Mouse (Mus musculus): ENCODE data around the gene Rpl36a. TPM values are rescaled to one million over a fixed set of nuclear protein-coding genes. Genes with fewer than 3 reads are reported as not detected.

Rpl36a gene
- total RNA-seq, 2 experiments from 2014 or later, result 125 to 133 TPM

DNA sequence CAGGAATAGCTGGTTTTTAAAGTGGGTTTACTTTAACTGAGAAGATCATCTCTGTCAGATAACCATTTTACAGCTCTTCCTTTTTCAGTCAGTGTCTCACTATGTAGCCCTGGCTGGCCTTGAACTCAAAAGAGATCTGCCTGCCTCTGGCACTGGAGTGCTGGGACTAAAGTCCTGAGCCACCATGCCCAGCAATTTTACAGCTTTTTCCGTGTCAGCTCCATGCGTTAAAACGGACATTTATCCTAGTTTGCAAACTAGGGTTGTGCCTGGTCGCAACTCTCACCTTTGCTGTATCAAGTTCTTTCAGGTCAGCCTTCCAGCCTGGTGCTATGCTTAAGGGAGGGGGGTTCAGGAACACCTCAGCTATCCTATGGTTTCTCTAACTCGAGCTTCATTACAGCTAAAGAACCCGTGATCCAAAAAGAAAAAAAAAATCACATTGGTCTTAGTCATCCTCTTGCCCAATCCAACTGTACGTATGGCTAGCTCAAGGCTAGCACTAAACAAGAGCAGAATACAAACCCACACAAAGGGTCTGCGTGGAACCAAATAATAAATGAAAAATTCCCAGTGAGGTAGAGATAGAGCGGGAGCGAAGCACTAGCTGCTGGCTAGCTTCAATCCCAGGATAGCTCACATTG, 14.6 kb downstream of the Rpl36a start:
- no peak for DNase-seq (ENCODE audit: low spot score)

GRCm38 (mm10) chrX:134600659-134601379, 15.4 kb downstream of the Rpl36a start, which contains the start of the genes Gla and Hnrnph2:
Gla (minus strand) TSS chrX:134601125.
Hnrnph2 (plus strand) TSS chrX:134601179.
- DNase-seq (ENCODE audit: low spot score), result peak; percentile 94

GRCm38 (mm10) chrX:134601380-134602120, 16.1 kb downstream of the Rpl36a start:
- DNase-seq (ENCODE audit: low spot score), result no peak

DNA sequence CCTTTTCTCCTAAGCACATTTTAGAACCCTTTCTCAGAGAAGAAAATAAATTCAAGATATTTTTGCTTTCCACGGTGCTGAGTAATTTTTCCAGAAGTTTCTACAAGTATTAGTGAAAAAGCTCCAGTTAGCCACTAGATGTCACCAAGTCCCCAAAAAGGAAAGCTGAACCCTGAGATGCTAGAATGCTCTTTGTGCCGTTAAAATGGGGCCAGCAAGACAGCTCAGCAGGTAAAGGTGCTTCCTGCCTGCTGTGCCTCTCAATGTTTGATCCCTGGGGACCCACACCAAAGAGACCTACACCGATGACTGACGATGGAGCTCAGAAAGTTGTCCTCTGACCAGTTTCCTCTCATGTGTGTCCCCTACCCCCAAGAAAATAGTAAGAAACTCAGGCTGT, 24.0 kb downstream of the Rpl36a start:
- no peak for DNase-seq (ENCODE audit: low spot score)

DNA sequence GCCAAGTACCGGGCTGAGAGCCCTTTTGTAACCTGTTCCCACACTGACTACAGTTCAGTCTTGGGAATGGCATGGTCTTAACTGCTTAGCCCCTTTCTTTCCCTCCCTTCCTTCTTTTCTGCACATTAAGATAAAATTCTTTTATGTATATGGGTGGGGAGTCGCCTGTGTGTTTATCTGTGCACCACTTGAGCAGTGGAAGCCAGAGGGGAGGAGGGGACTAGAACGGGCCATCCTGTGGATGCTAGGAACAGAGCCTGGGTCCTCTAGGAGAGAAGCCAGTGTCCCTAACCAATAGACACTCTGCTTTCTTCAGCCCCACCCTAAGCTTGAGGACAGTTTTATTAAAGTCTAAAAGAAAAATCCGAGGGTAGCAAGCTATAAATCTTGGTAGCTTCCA, 25.5 kb downstream of the Rpl36a start:
- DNase-seq (ENCODE audit: low spot score), result no peak

DNA sequence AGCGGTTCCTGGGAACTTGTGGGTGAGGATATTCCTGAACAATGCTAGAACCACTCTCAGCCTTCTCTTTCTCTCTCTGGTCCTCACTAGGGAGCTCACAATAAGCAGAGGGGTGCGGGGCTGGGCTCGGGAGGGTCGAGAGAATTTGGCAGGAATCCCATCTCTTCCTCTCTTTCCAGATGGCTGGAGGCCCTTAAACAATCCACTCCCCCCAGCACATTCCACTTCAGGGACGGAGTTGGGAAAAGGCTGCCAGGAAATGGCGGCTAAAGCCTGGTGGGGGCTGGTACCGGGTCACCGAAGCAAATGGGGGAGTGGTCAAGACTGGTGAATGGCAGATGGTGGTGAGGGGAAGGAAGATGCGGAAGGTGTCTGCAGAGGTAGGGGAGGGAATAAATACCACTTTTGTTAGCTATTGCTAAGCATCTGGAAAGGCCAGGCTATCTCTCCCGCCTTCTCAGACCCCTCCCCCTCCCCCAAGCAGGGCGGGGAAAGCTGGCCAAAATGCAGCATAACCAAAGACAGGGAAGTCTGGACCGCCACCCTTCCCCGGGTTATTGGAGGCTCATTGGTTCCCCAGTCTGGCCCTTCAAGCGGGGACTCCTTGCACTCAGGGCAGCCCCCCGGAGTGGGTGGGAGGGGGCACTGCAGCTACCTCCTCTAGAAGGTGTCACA, 27.0 kb downstream of the Rpl36a start:
- DNase-seq (ENCODE audit: low spot score), result peak; percentile 30

DNA sequence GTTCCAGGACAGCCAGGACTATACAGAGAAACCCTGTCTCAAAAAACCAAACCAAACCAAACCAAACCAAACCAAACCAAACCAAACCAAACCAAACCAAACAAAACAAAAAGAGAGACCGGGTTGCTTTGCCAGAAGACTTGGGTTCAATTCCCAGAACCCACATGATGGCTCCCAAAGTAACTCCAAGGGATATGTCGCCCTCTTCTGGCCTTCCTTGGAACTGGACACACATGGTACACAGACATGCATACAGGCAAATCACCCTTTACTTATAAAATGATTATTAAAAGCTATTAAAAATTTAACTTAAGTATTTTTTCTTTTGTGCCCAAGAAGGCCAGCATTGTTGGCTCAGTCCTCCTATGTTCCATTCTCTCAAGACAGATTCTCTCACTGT, 28.9 kb downstream of the Rpl36a start:
- DNase-seq (ENCODE audit: low spot score), result no peak

DNA sequence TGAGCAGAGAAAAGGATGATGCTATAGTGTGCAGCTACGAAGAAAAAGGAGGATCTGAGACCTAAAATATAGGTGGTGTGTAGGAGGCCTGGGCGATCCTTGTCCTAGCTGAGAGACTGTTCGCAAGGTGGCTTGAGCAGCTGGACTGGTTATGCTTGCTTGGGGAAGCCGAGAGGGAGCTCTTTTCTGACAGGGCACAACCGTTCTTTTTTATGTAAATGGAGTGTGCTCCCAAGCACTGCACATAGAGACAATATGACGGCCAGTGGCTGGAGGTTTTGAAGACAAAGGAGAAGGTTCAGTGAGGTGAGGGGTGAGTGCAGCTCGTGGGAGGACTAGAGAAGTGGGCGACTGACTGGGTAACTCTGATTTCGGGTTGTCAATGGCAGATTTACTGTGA, 34.2 kb downstream of the Rpl36a start:
- DNase-seq (ENCODE audit: low spot score), result no peak

GRCm38 (mm10) chrX:134620254-134620865, 34.9 kb downstream of the Rpl36a start:
- no peak for DNase-seq (ENCODE audit: low spot score)

GRCm38 (mm10) chrX:134621685-134622084, 36.2 kb downstream of the Rpl36a start:
- DNase-seq (ENCODE audit: low spot score), result no peak

DNA sequence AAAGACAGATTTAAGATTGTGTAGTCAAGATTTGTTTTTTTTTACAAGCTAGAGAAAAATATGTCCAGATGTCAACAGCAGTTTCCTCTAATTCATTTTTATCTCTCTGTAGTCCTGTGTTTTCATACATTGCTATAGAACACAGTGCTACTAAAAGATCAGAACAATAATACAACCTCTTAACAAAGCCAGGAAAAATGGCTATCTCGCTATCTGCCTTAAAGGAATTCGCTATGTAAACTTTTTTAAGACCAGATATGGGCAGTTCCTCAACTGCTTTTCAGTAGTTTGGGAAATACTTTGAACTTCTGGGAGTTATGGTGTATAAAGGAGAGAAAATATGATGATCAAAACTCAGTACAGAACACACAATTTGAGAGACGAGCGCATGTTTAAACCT, 37.9 kb downstream of the Rpl36a start:
- no peak for DNase-seq (ENCODE audit: low spot score)

- no peak for DNase-seq (ENCODE audit: low spot score)
Measured at GRCm38 (mm10) chrX:134628200-134628599, 42.7 kb downstream of the Rpl36a start.

GRCm38 (mm10) chrX:134632710-134633109, 47.3 kb downstream of the Rpl36a start:
- no peak for DNase-seq (ENCODE audit: low spot score)

DNA sequence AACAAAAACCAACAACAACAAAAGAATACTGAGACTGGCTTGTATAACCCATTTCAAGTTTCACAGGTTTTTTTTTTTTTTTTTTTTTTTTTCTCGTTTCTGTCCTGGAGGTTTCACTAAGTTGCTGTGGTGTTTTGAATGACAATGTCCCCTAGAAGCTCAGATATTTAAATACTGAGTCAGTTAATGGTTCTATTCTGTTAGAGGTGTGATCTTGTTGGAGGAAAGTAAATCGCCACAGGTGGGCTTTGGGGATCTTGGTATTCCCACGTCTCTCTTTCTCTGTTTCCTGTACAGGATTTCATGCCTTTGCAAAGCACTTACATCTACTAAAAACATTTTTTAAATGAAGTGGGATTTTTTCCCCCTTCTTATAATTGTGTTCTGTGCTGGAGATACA, 49.7 kb downstream of the Rpl36a start:
- DNase-seq (ENCODE audit: low spot score), result no peak

DNA sequence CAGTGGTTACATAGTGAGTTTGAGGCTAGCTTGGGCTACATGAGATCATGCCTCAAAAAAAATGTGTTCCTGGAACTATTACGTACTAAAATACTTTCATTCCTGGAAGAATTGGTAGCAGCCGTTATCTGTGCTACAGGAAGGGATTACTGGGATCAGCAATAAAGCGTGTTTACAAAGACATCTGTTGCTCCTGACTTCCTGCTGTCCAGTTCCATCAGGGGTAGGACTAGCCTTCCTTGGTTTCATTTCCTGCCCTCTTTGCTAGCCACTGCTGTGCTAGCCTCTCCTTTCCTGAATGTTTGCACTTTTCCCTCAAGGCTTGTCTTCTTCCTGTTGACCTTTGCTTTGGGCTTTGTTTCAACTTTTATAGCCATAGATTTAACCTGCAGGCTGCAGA, 50.4 kb downstream of the Rpl36a start:
- no peak for DNase-seq (ENCODE audit: low spot score)

Other genes starting within 250 kb of the Rpl36a start
- 1 to 10 TPM; 3.0 to 3.1 TPM for gene Drp2, start 181.1 kb upstream of the Rpl36a start, total RNA-seq (2021)
- not detected for gene Taf7l, start 109.2 kb upstream of the Rpl36a start, total RNA-seq (2021)
- gene Timm8a1, start 43.8 kb upstream of the Rpl36a start, total RNA-seq (2021), result 10 to 100 TPM; 10.1 to 12.5 TPM
- under 1 TPM; 0.23 to 0.43 TPM for gene Btk, start 2.1 kb upstream of the Rpl36a start, total RNA-seq (2021)
- gene Gla, start 15.5 kb downstream of the Rpl36a start, total RNA-seq (2021), result 1 to 10 TPM; 2.0 to 2.2 TPM
- 10 to 100 TPM; 45.6 to 53.7 TPM for gene Hnrnph2, start 15.5 kb downstream of the Rpl36a start, total RNA-seq (2021)
- gene Armcx4, start 100.9 kb downstream of the Rpl36a start, total RNA-seq (2021), result 1 to 10 TPM; 4.6 to 5.9 TPM
- gene Armcx1, start 132.3 kb downstream of the Rpl36a start, total RNA-seq (2021), result 1 to 10 TPM; 1.4 to 1.5 TPM
- 1 to 10 TPM in 1 of 2 experiments, under 1 TPM in 1; 0.94 to 1.8 TPM for gene Armcx6, start 165.8 kb downstream of the Rpl36a start, total RNA-seq (2021)
- gene Armcx3, start 170.9 kb downstream of the Rpl36a start, total RNA-seq (2021), result 10 to 100 TPM; 17.0 to 23.3 TPM
- 1 to 10 TPM; 1.5 to 2.7 TPM for gene Armcx2, start 223.6 kb downstream of the Rpl36a start, total RNA-seq (2021)